Mouse (Mus musculus) forebrain, embryonic 11.5 days (tissue): ENCODE data around the gene Mcrip2. TPM values are rescaled to one million over a fixed set of nuclear protein-coding genes. Genes with fewer than 3 reads are reported as not detected.

Source experiments
- ATAC-seq: fragments of 200-750 bp; cut with Nextera tagmentation; replicated peaks from 2 replicates; pipeline ENCODE4 v1.8.0; 2017; ENCODE audit warnings: moderate TSS enrichment; ENCODE audit not compliant: low FRiP score
- DNase-seq: peaks from one replicate; pipeline ENCODE4 v3.0.0-alpha.2; 2017; ENCODE audit warnings: low spot score
- H3K27ac ChIP-seq: fragments of 300-500 bp; sonication (generic); 2 replicates; pipeline ENCODE4 v1.5.1; 2014; ENCODE audit warnings: low read depth, low read length
- H3K27me3 ChIP-seq: fragments of 300-500 bp; sonication (generic); 2 replicates; pipeline ENCODE4 v1.6.1; 2014; ENCODE audit warnings: mild to moderate bottlenecking, low read length, mixed read lengths; ENCODE audit not compliant: control insufficient read depth, insufficient read depth
- H3K36me3 ChIP-seq: fragments of 300-500 bp; sonication (generic); 2 replicates; pipeline ENCODE4 v1.6.1; 2014; ENCODE audit warnings: mild to moderate bottlenecking, low read length, moderate library complexity, mixed read lengths; ENCODE audit not compliant: control insufficient read depth, insufficient read depth
- H3K4me1 ChIP-seq: fragments of 300-500 bp; sonication (generic); replicated peaks from 2 replicates; pipeline ENCODE4 v1.6.1; 2014; ENCODE audit warnings: low read length, mixed read lengths; ENCODE audit not compliant: control insufficient read depth, insufficient read depth
- H3K4me2 ChIP-seq: fragments of 300-500 bp; sonication (generic); 2 replicates; pipeline ENCODE4 v1.6.1; 2014; ENCODE audit warnings: low read depth, mild to moderate bottlenecking, low read length, moderate library complexity, mixed read lengths; ENCODE audit not compliant: severe bottlenecking
- H3K4me3 ChIP-seq: fragments of 300-500 bp; sonication (generic); 2 replicates; pipeline ENCODE4 v1.5.1; 2014; ENCODE audit warnings: low read depth, low read length
- H3K9ac ChIP-seq: fragments of 300-500 bp; sonication (generic); 2 replicates; pipeline ENCODE4 v1.6.1; 2014; ENCODE audit warnings: low read length
- H3K9me3 ChIP-seq: fragments of 300-500 bp; sonication (generic); 2 replicates; pipeline ENCODE4 v1.6.1; 2016; ENCODE audit warnings: low read length, mixed read lengths; ENCODE audit not compliant: control insufficient read depth
- WGBS: fragments of 180-500 bp; shearing (Covaris S2); extraction: QIAGEN DNeasy Blood & Tissue Kit; methylation state at CpG from one replicate; pipeline ENCODE4 v1.1.7; 2014; 5-methylcytosine and 5-hydroxymethylcytosine counted together
- polyA plus RNA-seq: library from polyadenylated mRNA; unstranded; fragments of >200 nt; fragmentation: Nextera tagmentation; extraction: Ambion mirVana; gene quantifications from 2 replicates; pipeline ENCODE4 v1.2.1, GENCODE M21; 2014

The Mcrip2 gene
- polyA plus RNA-seq, 1 experiment from 2014 or later: 8.9 TPM

DNA sequence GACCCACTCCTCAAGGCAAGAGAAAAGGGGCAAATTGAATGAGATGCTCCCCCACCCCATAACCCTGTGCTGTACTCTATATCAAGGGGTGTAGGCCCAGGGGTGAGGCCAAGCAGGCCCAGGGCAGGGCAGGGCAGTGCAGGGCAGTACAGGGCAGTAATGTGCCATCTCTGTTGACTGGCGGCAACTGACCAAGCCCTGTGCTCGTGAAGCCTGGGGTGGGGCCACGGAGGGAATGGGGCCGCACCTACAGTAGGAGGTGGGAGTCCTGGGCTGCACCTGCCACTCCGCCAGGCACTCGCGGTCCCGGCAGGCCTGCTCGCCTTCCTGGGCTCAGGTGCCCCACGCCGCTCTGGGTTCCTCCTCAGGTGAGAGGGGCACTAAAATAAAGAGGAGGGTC is 3.3 kb downstream of the Mcrip2 start:
- Histone ChIP-seq H3K4me2 (no peak overlapping the region), H3K36me3 (no peaks in the 10 kb centered on the region), H3K27ac (no peak overlapping the region), H3K4me3 (no peak overlapping the region), H3K4me1 (peaks cover 23% of the 10 kb centered on the region), H3K9ac (no peak overlapping the region), H3K9me3 (no peaks in the 10 kb centered on the region), H3K27me3 (no peaks in the 10 kb centered on the region)
- WGBS: 93% methylated on average over 11 of the region's 11 CpGs
- ATAC-seq (no peak), DNase-seq (no peak)

- Histone ChIP-seq H3K36me3 (no peaks in the 10 kb centered on the region), H3K9me3 (no peaks in the 10 kb centered on the region), H3K27ac (no peak overlapping the region), H3K9ac (no peak overlapping the region), H3K4me2 (no peak overlapping the region), H3K27me3 (no peaks in the 10 kb centered on the region), H3K4me3 (no peak overlapping the region), H3K4me1 (peaks cover 25% of the 10 kb centered on the region)
- no peak for ATAC-seq
- no peak for DNase-seq
- WGBS: 91% methylated on average over 14 of the region's 14 CpGs
These were observed 4.3 kb downstream of the Mcrip2 start for GRCm38 (mm10) chr17:25864311-25864710.

GRCm38 (mm10) chr17:25863681-25864080 is 4.9 kb downstream of the Mcrip2 start:
- H3K9ac ChIP-seq: no peak overlapping the region
- no peak overlapping the region for H3K4me2 ChIP-seq
- WGBS: 96% methylated on average over 6 of the region's 6 CpGs
- H3K27me3 ChIP-seq: no peaks in the 10 kb centered on the region
- no peak for DNase-seq
- no peak overlapping the region for H3K27ac ChIP-seq
- H3K4me3 ChIP-seq: no peak overlapping the region
- ATAC-seq: no peak
- no peaks in the 10 kb centered on the region for H3K9me3 ChIP-seq
- H3K4me1 ChIP-seq: peaks cover 23% of the 10 kb centered on the region
- no peaks in the 10 kb centered on the region for H3K36me3 ChIP-seq

DNA sequence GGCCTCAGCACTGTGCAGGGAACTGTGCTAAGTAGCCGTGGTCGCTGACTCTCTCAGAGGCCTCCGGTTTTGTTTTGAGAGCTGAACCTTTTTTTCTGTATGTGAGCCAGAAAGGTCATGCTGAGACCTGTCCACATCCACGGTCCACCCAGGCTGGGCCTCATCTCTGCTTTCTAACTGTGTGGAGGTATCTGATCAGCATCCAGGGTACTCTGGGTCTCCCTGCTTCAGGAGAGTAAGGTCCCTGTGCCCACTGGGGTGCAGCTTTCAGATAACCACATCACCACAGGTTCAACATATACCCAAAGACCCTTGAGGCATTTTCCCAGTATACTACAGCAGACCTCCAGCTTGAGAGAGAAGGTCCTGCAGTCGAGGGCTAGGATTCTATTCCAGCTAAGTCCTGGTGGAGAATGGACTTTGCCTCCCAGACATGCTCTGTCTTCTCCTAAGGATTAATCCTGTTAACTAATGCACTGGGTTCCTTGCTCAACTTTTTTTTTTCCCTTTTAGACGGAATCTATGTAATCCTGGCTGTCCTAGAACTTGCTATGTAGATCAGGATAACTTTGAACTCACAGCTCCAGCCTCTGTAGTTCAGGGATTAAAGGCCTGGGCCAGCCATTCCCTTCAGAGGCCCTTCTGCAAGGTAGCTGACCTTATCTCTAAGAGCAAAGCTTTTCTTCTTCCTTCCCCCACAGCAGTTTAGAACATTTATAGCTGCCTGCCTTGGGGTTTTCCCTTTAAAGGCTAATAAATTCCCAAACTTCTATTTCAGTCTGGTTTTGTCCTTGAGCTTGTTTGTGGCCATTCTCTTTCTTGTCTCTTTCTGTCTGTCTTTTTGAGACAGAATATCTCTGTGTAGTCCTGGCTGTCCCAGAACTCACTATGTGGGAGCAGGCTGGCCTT is 6.6 kb downstream of the Mcrip2 start:
- Histone ChIP-seq H3K27me3 (no peaks in the 10 kb centered on the region), H3K9ac (peak overlapping the region; percentile 84), H3K27ac (peak overlapping the region; percentile 76; the same call in 1 of the 2 replicates), H3K4me3 (peak overlapping the region; percentile 64), H3K4me2 (peak overlapping the region; percentile 92), H3K9me3 (no peaks in the 10 kb centered on the region), H3K36me3 (no peaks in the 10 kb centered on the region), H3K4me1 (peaks cover 14% of the 10 kb centered on the region)
- DNase-seq (no peak), ATAC-seq (peak; percentile 49; the same call in 1 of the 2 replicates)
- 10% methylated on average over 6 of the region's 6 CpGs for WGBS

DNA sequence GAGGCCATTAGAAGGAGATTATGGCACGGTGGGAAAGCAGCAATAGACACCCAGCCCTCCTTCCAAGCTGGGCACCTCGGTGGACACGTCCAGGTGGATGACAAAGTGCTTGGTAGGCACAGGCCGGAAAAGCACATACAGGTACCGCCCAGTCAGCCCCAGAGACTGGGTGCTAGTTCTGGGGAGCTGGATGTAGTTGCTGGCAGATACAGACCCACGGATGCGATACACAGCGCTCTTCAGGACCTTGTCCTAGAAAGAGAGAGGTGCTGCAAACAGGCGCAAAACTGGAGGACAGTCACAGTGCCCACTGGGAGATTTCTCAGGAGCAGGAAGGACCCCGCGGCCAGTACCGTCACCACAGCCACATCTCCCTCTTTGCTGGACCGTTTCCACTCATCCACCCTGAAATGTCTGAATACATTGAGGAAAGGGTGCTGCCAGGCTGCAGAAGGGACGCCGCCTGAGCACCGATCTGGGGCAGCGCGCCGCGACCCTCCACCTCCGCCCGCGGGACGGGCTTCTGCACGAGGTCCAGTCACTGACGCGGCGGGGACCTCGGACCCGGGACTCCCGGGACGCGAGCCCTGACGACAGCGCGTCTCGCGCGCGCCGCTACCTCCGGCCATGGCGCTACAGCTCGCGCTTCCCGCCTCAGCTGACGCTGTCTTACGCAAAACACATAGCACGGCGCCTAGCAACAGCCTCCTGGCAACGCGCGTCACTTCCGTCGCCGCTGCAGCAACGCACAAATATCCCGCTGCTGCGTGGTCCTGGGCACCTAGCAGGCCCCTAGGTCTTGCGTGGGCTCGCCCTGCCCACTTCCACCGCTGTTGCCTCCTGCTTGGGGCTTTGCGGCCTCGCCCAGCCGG is 7.5 kb downstream of the Mcrip2 start, which contains the start of gene Wdr90:
Gene Wdr90 (minus strand): TSS at position 670 of the 872 bp plus-strand sequence.
- H3K27me3 ChIP-seq: no peaks in the 10 kb centered on the region
- H3K4me3 ChIP-seq: peak within 1 kb of the TSS; percentile 64
- 4% methylated on average over 65 of the region's 65 CpGs for WGBS
- peak within 1 kb of the TSS; percentile 84 for H3K9ac ChIP-seq
- no peaks in the 10 kb centered on the region for H3K36me3 ChIP-seq
- peak within 1 kb of the TSS; percentile 76 for H3K27ac ChIP-seq
- peak within 1 kb of the TSS; percentile 92 for H3K4me2 ChIP-seq
- peak; percentile 96 for ATAC-seq
- H3K9me3 ChIP-seq: no peaks in the 10 kb centered on the region
- H3K4me1 ChIP-seq: peaks cover 14% of the 10 kb centered on the region
- peak; percentile 93 for DNase-seq

- 94% methylated on average over 6 of the region's 6 CpGs for WGBS
- no peaks in the 10 kb centered on the region for H3K9me3 ChIP-seq
- ATAC-seq: no peak
These were observed 8.3 kb downstream of the Mcrip2 start for GRCm38 (mm10) chr17:25860229-25860628.

GRCm38 (mm10) chr17:25844396-25844901 is 24.1 kb downstream of the Mcrip2 start, which contains the start of gene Rhot2:
TSS of gene Rhot2 (minus strand) at chr17:25844851.
- Histone ChIP-seq H3K27ac (peak within 1 kb of the TSS; percentile 25; the same call in 1 of the 2 replicates), H3K4me2 (peak within 1 kb of the TSS; percentile 97), H3K36me3 (peaks cover 22% of the 10 kb centered on the region), H3K27me3 (no peaks in the 10 kb centered on the region), H3K4me3 (peak within 1 kb of the TSS; percentile 83), H3K9ac (peak within 1 kb of the TSS; percentile 84), H3K4me1 (peaks cover 6% of the 10 kb centered on the region), H3K9me3 (no peaks in the 10 kb centered on the region)
- 3% methylated on average over 21 of the region's 21 CpGs for WGBS
- DNase-seq: peak; percentile 96
- peak; percentile 96 for ATAC-seq

More at GRCm38 (mm10) chr17:25860229-25860628, 8.3 kb downstream of the Mcrip2 start:
- Histone ChIP-seq H3K27me3 (no peaks in the 10 kb centered on the region), H3K4me3 (peak overlapping the region; percentile 64), H3K27ac (no peak overlapping the region), H3K9ac (peak overlapping the region; percentile 84), H3K36me3 (no peaks in the 10 kb centered on the region), H3K4me2 (peak overlapping the region; percentile 92), H3K4me1 (peaks cover 14% of the 10 kb centered on the region)
- DNase-seq: no peak
